Mouse (Mus musculus): ENCODE data around the gene Cwc25. TPM values are rescaled to one million over a fixed set of nuclear protein-coding genes. Genes with fewer than 3 reads are reported as not detected.
A peak's percentile ranks its signal among the peaks of the same experiment; 100 is the strongest.
"Not testable (repeated sequence)": the region's sequence is repeated elsewhere in the genome, so short reads cannot be mapped to it uniquely, and the experiment has no call there.

Gene Cwc25
- polyA plus RNA-seq, 1 experiment from 2014 or later = 23.3 TPM

GRCm38 (mm10) chr11:97799994-97800690, 33.8 kb upstream of the Cwc25 start:
- ATAC-seq (ENCODE audit: insufficient number of reproducible peaks, insufficient read depth, low FRiP score, low TSS enrichment, low read depth) = peak; percentile 45
- Histone ChIP-seq H3K27me3 (no peaks in the 10 kb centered on the region), H3K9ac (peak overlapping the region; percentile 93), H3K36me3 (no peaks in the 10 kb centered on the region), H3K4me3 (peak overlapping the region; percentile 96), H3K9me3 (no peaks in the 10 kb centered on the region), H3K27ac (peak overlapping the region; percentile 98), H3K4me2 (peak overlapping the region; percentile 83), H3K4me1 (peaks cover 40% of the 10 kb centered on the region)
- WGBS = 2% methylated on average over 29 of the region's 43 CpGs

- Histone ChIP-seq H3K9me3 (no peaks in the 10 kb centered on the region), H3K27me3 (no peaks in the 10 kb centered on the region), H3K4me2 (peak overlapping the region; percentile 83), H3K9ac (peak overlapping the region; percentile 93), H3K27ac (peak overlapping the region; percentile 98), H3K4me3 (peak overlapping the region; percentile 96), H3K4me1 (peaks cover 32% of the 10 kb centered on the region), H3K36me3 (no peaks in the 10 kb centered on the region)
- under 1% methylated on average over 71 of the region's 71 CpGs for WGBS
- peak; percentile 80 for ATAC-seq (ENCODE audit: insufficient number of reproducible peaks, insufficient read depth, low FRiP score, low TSS enrichment, low read depth)
These were observed 33.0 kb upstream of the Cwc25 start for GRCm38 (mm10) chr11:97799146-97799993.

- no peaks in the 10 kb centered on the region for H3K36me3 ChIP-seq
- peak; percentile 52 for ATAC-seq (ENCODE audit: insufficient number of reproducible peaks, insufficient read depth, low FRiP score, low TSS enrichment, low read depth)
- H3K4me3 ChIP-seq = peak within 1 kb of the TSS; percentile 96
- peak within 1 kb of the TSS; percentile 83 for H3K4me2 ChIP-seq
- no peaks in the 10 kb centered on the region for H3K27me3 ChIP-seq
- WGBS = 0% methylated on average over 11 of the region's 11 CpGs
- peak within 1 kb of the TSS; percentile 98 for H3K27ac ChIP-seq
- no peaks in the 10 kb centered on the region for H3K9me3 ChIP-seq
- peak within 1 kb of the TSS; percentile 93 for H3K9ac ChIP-seq
- H3K4me1 ChIP-seq = peaks cover 26% of the 10 kb centered on the region
These were observed 32.4 kb upstream of the Cwc25 start, which contains the start of gene Lasp1 for GRCm38 (mm10) chr11:97798782-97799145. Gene Lasp1 (plus strand): TSS chr11:97799000.

- no peak for ATAC-seq (ENCODE audit: insufficient number of reproducible peaks, insufficient read depth, low FRiP score, low TSS enrichment, low read depth)
- Histone ChIP-seq H3K9ac (no peak overlapping the region; the same call in 1 of the 2 replicates), H3K4me3 (peak overlapping the region; percentile 96), H3K9me3 (no peaks in the 10 kb centered on the region), H3K27ac (0 out of 2 replicates have a peak overlapping the region, but pooled peaks have one; percentile 7), H3K4me2 (peak overlapping the region; percentile 83), H3K36me3 (no peaks in the 10 kb centered on the region), H3K4me1 (peaks cover 23% of the 10 kb centered on the region), H3K27me3 (no peaks in the 10 kb centered on the region)
- WGBS = 28% methylated on average over 8 of the region's 8 CpGs
These were observed 31.7 kb upstream of the Cwc25 start for GRCm38 (mm10) chr11:97798083-97798435.

GRCm38 (mm10) chr11:97797369-97798082, 31.2 kb upstream of the Cwc25 start:
- H3K27ac ChIP-seq = 0 out of 2 replicates have a peak overlapping the region, but pooled peaks have one; percentile 7
- 44% methylated on average over 15 of the region's 15 CpGs for WGBS

GRCm38 (mm10) chr11:97796910-97797309, 30.6 kb upstream of the Cwc25 start:
- WGBS = 4% methylated on average over 6 of the region's 6 CpGs
- Histone ChIP-seq H3K36me3 (no peaks in the 10 kb centered on the region), H3K27me3 (no peaks in the 10 kb centered on the region), H3K9ac (no peak overlapping the region), H3K9me3 (no peaks in the 10 kb centered on the region), H3K4me1 (peaks cover 16% of the 10 kb centered on the region), H3K27ac (no peak overlapping the region), H3K4me3 (no peak overlapping the region), H3K4me2 (no peak overlapping the region)
- no peak for ATAC-seq (ENCODE audit: insufficient number of reproducible peaks, insufficient read depth, low FRiP score, low TSS enrichment, low read depth)

More at GRCm38 (mm10) chr11:97797369-97798082, 31.2 kb upstream of the Cwc25 start:
- ATAC-seq (ENCODE audit: insufficient number of reproducible peaks, insufficient read depth, low FRiP score, low TSS enrichment, low read depth) = no peak
- H3K4me2 ChIP-seq = peak overlapping the region; percentile 83
- peak overlapping the region; percentile 96; the same call in 1 of the 2 replicates for H3K4me3 ChIP-seq
- no peaks in the 10 kb centered on the region for H3K9me3 ChIP-seq
- H3K9ac ChIP-seq = no peak overlapping the region
- no peaks in the 10 kb centered on the region for H3K36me3 ChIP-seq
- peaks cover 23% of the 10 kb centered on the region for H3K4me1 ChIP-seq
- no peaks in the 10 kb centered on the region for H3K27me3 ChIP-seq

- Histone ChIP-seq H3K4me1 (peaks cover 1% of the 10 kb centered on the region; the same call in 1 of the 2 replicates), H3K27ac (no peak overlapping the region), H3K4me2 (no peak overlapping the region), H3K36me3 (no peaks in the 10 kb centered on the region), H3K9ac (no peak overlapping the region), H3K27me3 (no peaks in the 10 kb centered on the region), H3K4me3 (no peak overlapping the region), H3K9me3 (no peaks in the 10 kb centered on the region)
- no peak for ATAC-seq (ENCODE audit: insufficient number of reproducible peaks, insufficient read depth, low FRiP score, low TSS enrichment, low read depth)
- WGBS = 7% methylated on average over 2 of the region's 2 CpGs
These were observed 26.8 kb upstream of the Cwc25 start for GRCm38 (mm10) chr11:97793165-97793564.

GRCm38 (mm10) chr11:97790778-97791438, 24.6 kb upstream of the Cwc25 start:
- H3K9ac ChIP-seq; H3K9me3 ChIP-seq; H3K27ac ChIP-seq; H3K4me1 ChIP-seq; H3K4me2 ChIP-seq; H3K4me3 ChIP-seq; H3K27me3 ChIP-seq; ATAC-seq (ENCODE audit: insufficient number of reproducible peaks, insufficient read depth, low FRiP score, low TSS enrichment, low read depth); H3K36me3 ChIP-seq: not testable (repeated sequence)
- WGBS = 64% methylated on average over 2 of the region's 2 CpGs

GRCm38 (mm10) chr11:97789727-97790126, 23.4 kb upstream of the Cwc25 start:
- Histone ChIP-seq H3K9me3 (no peaks in the 10 kb centered on the region), H3K27ac (no peak overlapping the region), H3K4me1 (no peaks in the 10 kb centered on the region), H3K36me3 (no peaks in the 10 kb centered on the region), H3K9ac (no peak overlapping the region), H3K27me3 (no peaks in the 10 kb centered on the region), H3K4me2 (no peak overlapping the region), H3K4me3 (no peak overlapping the region)
- WGBS = 83% methylated on average over 5 of the region's 5 CpGs
- no peak for ATAC-seq (ENCODE audit: insufficient number of reproducible peaks, insufficient read depth, low FRiP score, low TSS enrichment, low read depth)

- no peak for ATAC-seq (ENCODE audit: insufficient number of reproducible peaks, insufficient read depth, low FRiP score, low TSS enrichment, low read depth)
These were observed 21.6 kb upstream of the Cwc25 start for GRCm38 (mm10) chr11:97787961-97788360.

GRCm38 (mm10) chr11:97782564-97782895, 16.2 kb upstream of the Cwc25 start:
- peak overlapping the region; percentile 95 for H3K27ac ChIP-seq
- no peak for ATAC-seq (ENCODE audit: insufficient number of reproducible peaks, insufficient read depth, low FRiP score, low TSS enrichment, low read depth)
- peak overlapping the region; percentile 79 for H3K4me3 ChIP-seq
- H3K4me2 ChIP-seq = peak overlapping the region; percentile 70
- H3K4me1 ChIP-seq = peaks cover 20% of the 10 kb centered on the region
- peaks cover 35% of the 10 kb centered on the region for H3K36me3 ChIP-seq
- no peaks in the 10 kb centered on the region for H3K27me3 ChIP-seq
- H3K9me3 ChIP-seq = no peaks in the 10 kb centered on the region
- WGBS = under 1% methylated on average over 10 of the region's 10 CpGs
- H3K9ac ChIP-seq = peak overlapping the region; percentile 97

More at GRCm38 (mm10) chr11:97787961-97788360, 21.6 kb upstream of the Cwc25 start:
- H3K27me3 ChIP-seq = no peaks in the 10 kb centered on the region
- H3K36me3 ChIP-seq = no peaks in the 10 kb centered on the region
- H3K27ac ChIP-seq = no peak overlapping the region
- H3K9me3 ChIP-seq = no peaks in the 10 kb centered on the region
- H3K4me2 ChIP-seq = no peak overlapping the region
- no peak overlapping the region for H3K9ac ChIP-seq
- WGBS = 82% methylated on average over 3 of the region's 3 CpGs
- no peak overlapping the region for H3K4me3 ChIP-seq
- peaks cover 3% of the 10 kb centered on the region; the same call in 1 of the 2 replicates for H3K4me1 ChIP-seq

All from embryonic facial prominence, embryonic 13.5 days (tissue).